Mouse (Mus musculus) liver, embryonic 14.5 days (tissue): ENCODE data around the gene Adamts17.

Experiments
- CTCF ChIP-seq: IDR thresholded peaks from 2 replicates; pipeline ENCODE4 v1.5.1; 2016; ENCODE audit warnings: antibody characterized with exemption, low read depth, control low read depth
- EP300 ChIP-seq: IDR thresholded peaks from 2 replicates; pipeline ENCODE4 v1.6.1; 2016; ENCODE audit warnings: antibody characterized with exemption, low read depth

GRCm38 (mm10) chr7:66969199-66969598, 129.7 kb downstream of the Adamts17 start:
- no peak for TF ChIP-seq CTCF
- TF ChIP-seq EP300 = no peak
